ENCODE assay signal across 15 mouse cellular contexts in the genomic region with DNA sequence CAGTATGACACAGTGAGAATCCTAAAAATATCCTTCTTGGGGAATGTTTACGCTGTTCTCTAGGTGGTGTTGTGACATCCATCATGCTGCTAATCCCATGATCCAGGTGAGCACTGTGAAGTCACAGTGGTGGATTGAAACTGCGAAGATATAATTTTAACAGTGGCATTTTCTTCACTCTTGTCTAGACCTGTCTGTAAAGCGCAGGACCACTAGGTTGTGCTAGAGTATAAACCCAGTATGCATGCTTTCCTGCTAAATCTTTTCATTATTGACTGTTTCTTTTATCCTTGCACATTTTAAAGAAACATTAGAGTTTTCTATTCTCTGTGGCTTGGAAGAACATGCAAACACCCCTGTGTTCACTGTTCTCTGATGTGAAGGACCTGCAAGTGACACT. TPM values are rescaled to one million over a fixed set of nuclear protein-coding genes. Genes with fewer than 3 reads are reported as not detected.
DNase-seq lines count a peak whose midpoint lies in the region; ATAC-seq and TF ChIP-seq lines count a peak whose summit lies in the region.
"Had no signal": no experiment of that assay in that cellular context is flagged by ENCODE, and none has a peak within 500 bp of the region (broad histone marks: within the 10 kb centered on the region; RNA-seq: fewer than 3 reads in every experiment).

No protein-coding gene starts in this region.

- H3K9me3 ChIP-seq in forebrain, embryonic 13.5 days (replicated peaks): no peaks in the 10 kb centered on the region
- no peaks in the 10 kb centered on the region for H3K9me3 ChIP-seq in forebrain, embryonic 10.5 days
- H3K9me3 ChIP-seq: embryonic facial prominence, embryonic 13.5 days; limb, embryonic 13.5 days; megakaryocyte, embryonic 14.5 days had no signal

- no peak overlapping the region for H3K4me2 ChIP-seq in forebrain, embryonic 13.5 days
- H3K4me2 ChIP-seq: embryonic facial prominence, embryonic 13.5 days; limb, embryonic 13.5 days had no signal

- peak; percentile 70 for TF ChIP-seq CTCF in left cerebral cortex, adult 2 months (IDR thresholded peaks at IDR 0.05)

- H3K36me3 ChIP-seq in forebrain, embryonic 13.5 days (ENCODE audit: poor library complexity, severe bottlenecking): no peaks in the 10 kb centered on the region
- no peaks in the 10 kb centered on the region for H3K36me3 ChIP-seq in forebrain, embryonic 10.5 days (replicated peaks)
- H3K36me3 ChIP-seq: embryonic facial prominence, embryonic 13.5 days; limb, embryonic 13.5 days had no signal

- H3K4me1 ChIP-seq in forebrain, embryonic 13.5 days: no peaks in the 10 kb centered on the region
- no peaks in the 10 kb centered on the region for H3K4me1 ChIP-seq in forebrain, embryonic 10.5 days
- H3K4me1 ChIP-seq: embryonic facial prominence, embryonic 13.5 days; limb, embryonic 13.5 days; megakaryocyte, embryonic 14.5 days had no signal

- 89% methylated on average over 3 of the region's 3 CpGs for WGBS in forebrain, embryonic 13.5 days
- WGBS in forebrain, embryonic 10.5 days: 85% methylated on average over 3 of the region's 3 CpGs

- peak; percentile 51; the same call in 1 of the 2 replicates for ATAC-seq in forebrain, embryonic 13.5 days

- intact Hi-C loops in left cerebral cortex, adult 2 months (cut with DNase I): loop anchor here (5.0 to 10.0 kb wide), 2 partner anchors 363 to 655 kb away; no protein-coding TSS in a partner anchor

- H3K9ac ChIP-seq in forebrain, embryonic 13.5 days: no peak overlapping the region
- H3K9ac ChIP-seq: embryonic facial prominence, embryonic 13.5 days; limb, embryonic 13.5 days had no signal

- H3K27me3 ChIP-seq in forebrain, embryonic 13.5 days: no peaks in the 10 kb centered on the region
- no peaks in the 10 kb centered on the region for H3K27me3 ChIP-seq in forebrain, embryonic 10.5 days (ENCODE audit: poor library complexity, severe bottlenecking)
- H3K27me3 ChIP-seq: embryonic facial prominence, embryonic 13.5 days; limb, embryonic 13.5 days; megakaryocyte, embryonic 14.5 days had no signal

- H3K4me3 ChIP-seq in forebrain, embryonic 13.5 days: no peak overlapping the region
- no peak overlapping the region for H3K4me3 ChIP-seq in forebrain, embryonic 10.5 days
- H3K4me3 ChIP-seq in left cerebral cortex, adult 2 months: no peak overlapping the region
- H3K4me3 ChIP-seq: embryonic facial prominence, embryonic 13.5 days; limb, embryonic 13.5 days; megakaryocyte, embryonic 14.5 days had no signal

- no peak overlapping the region for H3K27ac ChIP-seq in forebrain, embryonic 13.5 days
- no peak overlapping the region for H3K27ac ChIP-seq in forebrain, embryonic 10.5 days
- H3K27ac ChIP-seq in left cerebral cortex, adult 2 months: no peak overlapping the region
- H3K27ac ChIP-seq: embryonic facial prominence, embryonic 13.5 days; limb, embryonic 13.5 days had no signal

- no peak for DNase-seq in forebrain, embryonic 10.5 days (ENCODE audit: extremely low spot score, low spot score)
- no peak for DNase-seq in left cerebral cortex, adult 2 months (ENCODE audit: extremely low spot score in 1 of 2, low spot score in 2 of 2)
- DNase-seq in left cerebral cortex, adult 11 months (ENCODE audit: low spot score): no peak
- peak; percentile 18 for DNase-seq in thymus, postnatal 4 days
- no peak for DNase-seq in thymus, adult 18-20 months
- no peak for DNase-seq in yolk sac, embryonic 10.5 days (ENCODE audit: low spot score)
- DNase-seq in lung, postnatal 10 days: no peak
- DNase-seq: gastrocnemius, postnatal 25 days; kidney, adult 2 months had no signal

RNA-seq across cellular contexts. Expression of gene Agbl1, which starts 57.8 kb away (rescaled TPM):
- polyA plus RNA-seq in forebrain, embryonic 13.5 days (2015; fragmentation: Nextera tagmentation; extraction: Ambion mirVana): 0.16 and 0.18 TPM in 2 replicates
- polyA plus RNA-seq in forebrain, embryonic 10.5 days (2016; fragmentation: Nextera tagmentation; extraction: Ambion mirVana): not detected in 2 replicates
- total RNA-seq in left cerebral cortex, adult 2 months (2021): under 1 TPM; 0.09 to 0.16 TPM
- polyA plus RNA-seq: C2C12; embryonic facial prominence, embryonic 13.5 days; heart, postnatal 0 days had no signal
